Mouse (Mus musculus): ENCODE measurements at regions not wholly inside any gene's neighbourhood (a gene's known extent, or its start where the extent isn't known, plus 50 kb on each side); places are given as distances from the start of the nearest gene placed in this dataset.

- ATAC-seq (replicated peaks; ENCODE audit: insufficient number of reproducible peaks, low FRiP score, low TSS enrichment) = no peak
- Histone ChIP-seq H3K9ac (ENCODE audit: low read depth, low read length) (no peak overlapping the region), H3K27me3 (ENCODE audit: control insufficient read depth, insufficient read depth, low read length) (no peaks in the 10 kb centered on the region), H3K4me2 (no peak overlapping the region), H3K4me3 (ENCODE audit: low read depth, low read length) (no peak overlapping the region), H3K27ac (ENCODE audit: low read depth, low read length) (no peak overlapping the region), H3K4me1 (ENCODE audit: control insufficient read depth, insufficient read depth, low read length) (no peaks in the 10 kb centered on the region), H3K9me3 (replicated peaks; ENCODE audit: control insufficient read depth, low read length) (no peaks in the 10 kb centered on the region), H3K36me3 (ENCODE audit: control insufficient read depth, insufficient read depth, low read length) (no peaks in the 10 kb centered on the region)
- 81% methylated on average over 4 of the region's 4 CpGs for WGBS (ENCODE audit: insufficient replicate concordance)
These were observed 96.6 kb downstream of the E030025P04Rik start for GRCm38 (mm10) chr11:109047483-109048110.

GRCm38 (mm10) chr11:109046446-109046845 lies 97.7 kb downstream of the E030025P04Rik start:
- no peak overlapping the region for H3K4me3 ChIP-seq (ENCODE audit: low read depth, low read length)
- no peaks in the 10 kb centered on the region for H3K4me1 ChIP-seq (ENCODE audit: control insufficient read depth, insufficient read depth, low read length)
- no peak overlapping the region for H3K27ac ChIP-seq (ENCODE audit: low read depth, low read length)
- H3K27me3 ChIP-seq (ENCODE audit: control insufficient read depth, insufficient read depth, low read length) = no peaks in the 10 kb centered on the region
- no peak overlapping the region for H3K9ac ChIP-seq (ENCODE audit: low read depth, low read length)
- no peak overlapping the region for H3K4me2 ChIP-seq
- H3K9me3 ChIP-seq (replicated peaks; ENCODE audit: control insufficient read depth, low read length) = no peaks in the 10 kb centered on the region
- ATAC-seq (replicated peaks; ENCODE audit: insufficient number of reproducible peaks, low FRiP score, low TSS enrichment) = no peak
- no peaks in the 10 kb centered on the region for H3K36me3 ChIP-seq (ENCODE audit: control insufficient read depth, insufficient read depth, low read length)
- 17% methylated on average over 1 of the region's 1 CpGs for WGBS (ENCODE audit: insufficient replicate concordance)

- no peak for ATAC-seq (replicated peaks; ENCODE audit: insufficient number of reproducible peaks, low FRiP score, low TSS enrichment)
- Histone ChIP-seq H3K4me3 (ENCODE audit: low read depth, low read length) (no peak overlapping the region), H3K27ac (ENCODE audit: low read depth, low read length) (no peak overlapping the region), H3K4me1 (ENCODE audit: control insufficient read depth, insufficient read depth, low read length) (no peaks in the 10 kb centered on the region), H3K9me3 (replicated peaks; ENCODE audit: control insufficient read depth, low read length) (no peaks in the 10 kb centered on the region), H3K36me3 (ENCODE audit: control insufficient read depth, insufficient read depth, low read length) (no peaks in the 10 kb centered on the region), H3K9ac (ENCODE audit: low read depth, low read length) (no peak overlapping the region), H3K27me3 (ENCODE audit: control insufficient read depth, insufficient read depth, low read length) (no peaks in the 10 kb centered on the region), H3K4me2 (no peak overlapping the region)
- 73% methylated on average over 7 of the region's 7 CpGs for WGBS (ENCODE audit: insufficient replicate concordance)
These were observed 103.7 kb downstream of the E030025P04Rik start for GRCm38 (mm10) chr11:109040519-109040916.

GRCm38 (mm10) chr11:109039792-109040518 lies 104.2 kb downstream of the E030025P04Rik start:
- no peak for ATAC-seq (replicated peaks; ENCODE audit: insufficient number of reproducible peaks, low FRiP score, low TSS enrichment)
- H3K4me1 ChIP-seq (ENCODE audit: control insufficient read depth, insufficient read depth, low read length) = no peaks in the 10 kb centered on the region
- H3K4me3 ChIP-seq (ENCODE audit: low read depth, low read length) = no peak overlapping the region
- H3K9ac ChIP-seq (ENCODE audit: low read depth, low read length) = no peak overlapping the region
- 89% methylated on average over 6 of the region's 6 CpGs for WGBS (ENCODE audit: insufficient replicate concordance)
- no peaks in the 10 kb centered on the region for H3K36me3 ChIP-seq (ENCODE audit: control insufficient read depth, insufficient read depth, low read length)
- H3K27me3 ChIP-seq (ENCODE audit: control insufficient read depth, insufficient read depth, low read length) = no peaks in the 10 kb centered on the region
- H3K27ac ChIP-seq (ENCODE audit: low read depth, low read length) = no peak overlapping the region
- no peaks in the 10 kb centered on the region for H3K9me3 ChIP-seq (replicated peaks; ENCODE audit: control insufficient read depth, low read length)
- H3K4me2 ChIP-seq = no peak overlapping the region

GRCm38 (mm10) chr11:109039060-109039791 lies 104.9 kb downstream of the E030025P04Rik start:
- H3K36me3 ChIP-seq (ENCODE audit: control insufficient read depth, insufficient read depth, low read length) = no peaks in the 10 kb centered on the region
- no peaks in the 10 kb centered on the region for H3K4me1 ChIP-seq (ENCODE audit: control insufficient read depth, insufficient read depth, low read length)
- no peak overlapping the region for H3K4me2 ChIP-seq
- ATAC-seq (replicated peaks; ENCODE audit: insufficient number of reproducible peaks, low FRiP score, low TSS enrichment) = no peak
- no peak overlapping the region for H3K27ac ChIP-seq (ENCODE audit: low read depth, low read length)
- no peak overlapping the region for H3K9ac ChIP-seq (ENCODE audit: low read depth, low read length)
- H3K4me3 ChIP-seq (ENCODE audit: low read depth, low read length) = no peak overlapping the region
- H3K27me3 ChIP-seq (ENCODE audit: control insufficient read depth, insufficient read depth, low read length) = no peaks in the 10 kb centered on the region
- no peaks in the 10 kb centered on the region for H3K9me3 ChIP-seq (replicated peaks; ENCODE audit: control insufficient read depth, low read length)
- WGBS (ENCODE audit: insufficient replicate concordance) = 63% methylated on average over 10 of the region's 10 CpGs

GRCm38 (mm10) chr11:109038136-109038535 lies 106.0 kb downstream of the E030025P04Rik start:
- H3K4me3 ChIP-seq (ENCODE audit: low read depth, low read length) = no peak overlapping the region
- H3K4me2 ChIP-seq = no peak overlapping the region
- H3K4me1 ChIP-seq (ENCODE audit: control insufficient read depth, insufficient read depth, low read length) = no peaks in the 10 kb centered on the region
- H3K36me3 ChIP-seq (ENCODE audit: control insufficient read depth, insufficient read depth, low read length) = no peaks in the 10 kb centered on the region
- no peak overlapping the region for H3K27ac ChIP-seq (ENCODE audit: low read depth, low read length)
- H3K9me3 ChIP-seq (replicated peaks; ENCODE audit: control insufficient read depth, low read length) = no peaks in the 10 kb centered on the region
- no peak for ATAC-seq (replicated peaks; ENCODE audit: insufficient number of reproducible peaks, low FRiP score, low TSS enrichment)
- no peak overlapping the region for H3K9ac ChIP-seq (ENCODE audit: low read depth, low read length)
- H3K27me3 ChIP-seq (ENCODE audit: control insufficient read depth, insufficient read depth, low read length) = peaks cover under 1% of the 10 kb centered on the region; the same call in 1 of the 2 replicates
- 74% methylated on average over 7 of the region's 7 CpGs for WGBS (ENCODE audit: insufficient replicate concordance)

GRCm38 (mm10) chr11:109034596-109034995 lies 109.6 kb downstream of the E030025P04Rik start:
- H3K4me2 ChIP-seq = no peak overlapping the region
- H3K9ac ChIP-seq (ENCODE audit: low read depth, low read length) = no peak overlapping the region
- WGBS (ENCODE audit: insufficient replicate concordance) = 88% methylated on average over 1 of the region's 1 CpGs
- H3K27ac ChIP-seq (ENCODE audit: low read depth, low read length) = no peak overlapping the region
- H3K9me3 ChIP-seq (replicated peaks; ENCODE audit: control insufficient read depth, low read length) = no peaks in the 10 kb centered on the region
- H3K36me3 ChIP-seq (ENCODE audit: control insufficient read depth, insufficient read depth, low read length) = no peaks in the 10 kb centered on the region
- no peaks in the 10 kb centered on the region for H3K4me1 ChIP-seq (ENCODE audit: control insufficient read depth, insufficient read depth, low read length)
- H3K27me3 ChIP-seq (ENCODE audit: control insufficient read depth, insufficient read depth, low read length) = peaks cover 5% of the 10 kb centered on the region; the same call in 1 of the 2 replicates
- no peak for ATAC-seq (replicated peaks; ENCODE audit: insufficient number of reproducible peaks, low FRiP score, low TSS enrichment)
- H3K4me3 ChIP-seq (ENCODE audit: low read depth, low read length) = no peak overlapping the region

GRCm38 (mm10) chr11:109034072-109034471 lies 110.1 kb downstream of the E030025P04Rik start:
- WGBS (ENCODE audit: insufficient replicate concordance) = 56% methylated on average over 4 of the region's 4 CpGs
- no peak for ATAC-seq (replicated peaks; ENCODE audit: insufficient number of reproducible peaks, low FRiP score, low TSS enrichment)
- H3K27ac ChIP-seq (ENCODE audit: low read depth, low read length) = no peak overlapping the region
- H3K27me3 ChIP-seq (ENCODE audit: control insufficient read depth, insufficient read depth, low read length) = peaks cover 5% of the 10 kb centered on the region; the same call in 1 of the 2 replicates
- no peak overlapping the region for H3K4me2 ChIP-seq
- no peaks in the 10 kb centered on the region for H3K36me3 ChIP-seq (ENCODE audit: control insufficient read depth, insufficient read depth, low read length)
- no peaks in the 10 kb centered on the region for H3K4me1 ChIP-seq (ENCODE audit: control insufficient read depth, insufficient read depth, low read length)
- no peak overlapping the region for H3K4me3 ChIP-seq (ENCODE audit: low read depth, low read length)
- no peak overlapping the region for H3K9ac ChIP-seq (ENCODE audit: low read depth, low read length)
- H3K9me3 ChIP-seq (replicated peaks; ENCODE audit: control insufficient read depth, low read length) = no peaks in the 10 kb centered on the region

Measured in heart, embryonic 11.5 days (tissue).